Mouse (Mus musculus): ENCODE measurements around the gene Phactr1.

Phactr1 gene

DNA sequence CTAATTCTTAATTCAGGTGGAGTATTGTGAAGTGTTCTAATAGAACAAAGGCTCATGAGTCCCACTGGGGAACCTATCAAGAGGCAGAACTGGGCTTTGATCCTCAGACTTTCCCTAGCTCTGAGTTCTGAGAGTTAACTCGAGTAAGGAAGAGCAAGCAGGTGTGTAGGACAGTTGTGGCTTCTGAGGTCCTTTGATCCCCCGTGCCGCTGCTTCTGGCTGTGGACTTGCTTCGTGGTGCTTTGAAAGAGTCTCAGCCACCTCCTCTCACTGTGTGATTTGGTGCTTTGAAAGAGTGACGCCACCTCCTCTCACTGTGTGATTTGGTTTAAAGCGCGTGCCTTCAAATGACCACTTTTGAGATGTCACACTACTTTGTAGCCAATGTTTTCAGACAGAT lies 305.4 kb downstream of the Phactr1 start:
- no peak for DNase-seq

DNA sequence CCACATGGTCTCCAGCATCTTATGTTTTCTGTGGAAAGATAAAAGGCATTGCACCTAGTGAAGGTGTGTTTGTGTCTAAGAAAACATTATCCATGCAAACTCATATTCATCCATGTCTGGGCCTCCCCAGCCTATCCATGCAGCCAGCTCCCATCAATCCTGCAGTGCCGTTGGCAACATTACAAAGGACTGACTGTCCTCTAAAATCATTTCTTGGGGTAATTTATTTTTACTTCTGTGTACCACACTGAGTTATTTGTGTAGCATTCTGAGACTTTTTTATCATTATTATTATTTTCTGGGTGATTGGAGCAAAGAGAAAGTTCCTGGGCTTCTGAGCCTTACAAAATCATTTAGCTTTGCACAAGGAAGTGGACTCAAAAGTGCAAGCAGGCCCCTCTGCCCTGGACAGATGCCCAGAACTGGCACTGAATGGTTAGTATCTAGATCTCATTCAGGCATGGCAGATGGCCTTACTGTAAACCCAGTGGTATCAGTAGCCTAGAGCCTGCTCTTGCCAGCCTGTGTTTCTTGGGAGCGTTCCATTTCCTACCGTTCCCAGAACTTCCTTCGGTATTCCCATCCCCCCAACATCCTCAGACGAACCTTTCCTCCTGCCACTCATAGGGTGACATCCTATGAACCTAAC lies 307.6 kb downstream of the Phactr1 start:
- DNase-seq: peak; percentile 83

GRCm38 (mm10) chr13:42989481-42989880 lies 309.1 kb downstream of the Phactr1 start:
- DNase-seq: no peak

DNA sequence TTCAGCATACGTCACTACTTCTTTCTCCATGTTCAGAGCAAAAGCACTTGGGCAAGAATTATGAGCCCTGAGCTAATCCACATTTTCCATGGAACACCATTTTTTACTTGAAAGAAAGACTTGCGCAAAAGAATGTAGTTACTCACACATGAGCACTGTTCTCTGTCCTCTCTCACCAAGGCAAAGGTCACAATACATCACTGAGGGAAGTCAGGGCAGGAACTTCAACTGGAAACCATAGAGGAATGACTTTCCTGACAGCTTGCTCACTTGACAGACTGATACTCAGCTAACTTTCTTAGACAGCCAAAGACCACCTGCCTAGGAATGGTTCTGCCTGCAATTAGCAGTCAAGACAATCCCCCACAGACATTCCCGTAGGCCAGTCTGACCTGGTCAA lies 309.6 kb downstream of the Phactr1 start:
- DNase-seq: no peak

DNA sequence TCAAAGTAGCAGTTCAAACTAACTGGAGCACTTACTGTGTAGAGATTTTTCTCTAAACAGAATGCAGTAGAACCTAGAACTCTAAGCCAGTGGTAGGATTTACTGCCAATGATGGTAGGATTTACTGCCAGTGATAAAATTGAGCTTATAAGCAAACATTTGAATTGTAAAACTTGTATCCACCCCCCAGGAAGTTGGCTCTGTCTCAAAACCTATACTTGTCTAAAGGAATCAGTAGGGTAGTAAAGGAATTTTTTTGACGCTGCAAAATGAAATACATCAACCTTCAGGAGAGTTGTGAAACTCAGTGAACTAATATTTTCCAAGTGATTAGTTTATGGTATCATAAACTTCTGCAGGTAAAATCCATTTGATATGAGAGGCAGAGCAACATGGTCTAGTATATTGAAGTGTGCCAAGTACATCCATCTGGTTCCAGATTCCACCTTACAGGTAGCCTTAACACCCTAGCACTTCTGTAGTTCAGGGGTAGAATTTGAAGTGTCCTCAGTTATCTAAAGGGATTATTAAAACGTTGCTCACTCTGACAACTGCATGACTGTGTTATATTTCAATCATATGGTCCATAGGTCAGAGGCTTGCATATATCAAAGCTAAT lies 310.2 kb downstream of the Phactr1 start:
- DNase-seq: no peak

GRCm38 (mm10) chr13:42991164-42991563 lies 310.7 kb downstream of the Phactr1 start:
- DNase-seq: no peak

DNA sequence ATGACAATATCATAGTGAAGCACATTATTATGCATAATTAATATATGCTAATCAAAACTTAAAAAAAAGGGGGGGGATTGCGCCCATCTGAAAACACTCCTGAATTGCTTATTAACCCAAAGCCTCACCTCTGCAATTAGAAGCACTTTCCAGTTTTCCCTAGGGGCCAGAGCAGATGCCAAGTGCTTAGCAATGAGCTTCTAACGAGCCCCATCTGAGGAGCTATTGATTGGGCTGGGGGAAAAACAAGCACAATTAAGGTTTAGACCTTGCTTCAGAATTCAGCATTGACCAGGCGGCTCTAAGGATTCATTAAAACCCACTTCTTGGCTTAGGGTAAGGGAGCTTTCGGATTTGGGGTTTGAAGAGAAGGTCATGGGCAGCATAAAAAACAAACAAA lies 311.9 kb downstream of the Phactr1 start:
- no peak for DNase-seq

GRCm38 (mm10) chr13:42994276-42994675 lies 313.9 kb downstream of the Phactr1 start:
- DNase-seq: no peak

- DNase-seq: no peak
Observed at GRCm38 (mm10) chr13:42996188-42996587, 315.8 kb downstream of the Phactr1 start.

DNA sequence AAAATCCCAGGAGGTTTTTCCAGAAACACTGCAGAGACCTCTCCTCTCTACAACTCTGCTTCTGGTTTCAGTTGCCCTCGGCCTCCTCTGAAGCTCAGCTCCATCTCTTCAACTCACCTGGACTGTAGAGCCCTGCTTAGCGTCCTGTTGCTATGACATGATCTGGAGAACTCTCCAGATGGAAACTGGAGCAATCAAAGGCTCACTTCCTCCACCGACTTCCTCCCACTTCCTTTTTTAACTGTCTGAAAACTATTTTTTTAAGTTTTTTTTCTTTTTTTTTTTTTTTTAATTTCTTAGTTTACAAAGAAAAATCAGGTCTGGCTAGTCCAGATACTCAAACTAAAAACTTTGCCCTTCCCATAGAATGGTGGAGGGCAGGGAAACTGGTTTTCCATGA lies 318.9 kb downstream of the Phactr1 start:
- no peak for DNase-seq

DNA sequence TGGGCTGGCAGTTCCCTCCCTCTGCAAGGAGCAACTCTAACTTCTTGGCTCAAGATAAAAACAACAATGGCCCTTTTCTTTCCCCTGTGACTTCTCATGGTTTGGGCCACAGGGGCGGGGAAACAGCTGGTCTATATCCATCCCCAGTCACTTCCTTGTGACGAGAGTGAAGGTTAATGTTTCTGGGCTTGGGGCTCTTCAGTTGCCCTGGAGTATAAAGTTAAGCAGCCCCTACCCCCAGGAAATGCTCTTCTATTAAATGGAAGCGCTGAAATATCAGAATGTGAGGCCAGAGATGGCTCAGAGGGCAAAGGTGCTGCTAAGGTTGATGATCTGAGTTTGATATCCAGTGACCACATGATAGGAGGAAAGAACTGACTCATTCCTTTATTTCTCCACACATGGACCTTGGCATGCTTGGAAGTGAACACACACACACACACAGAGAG lies 324.7 kb downstream of the Phactr1 start:
- DNase-seq: no peak

DNA sequence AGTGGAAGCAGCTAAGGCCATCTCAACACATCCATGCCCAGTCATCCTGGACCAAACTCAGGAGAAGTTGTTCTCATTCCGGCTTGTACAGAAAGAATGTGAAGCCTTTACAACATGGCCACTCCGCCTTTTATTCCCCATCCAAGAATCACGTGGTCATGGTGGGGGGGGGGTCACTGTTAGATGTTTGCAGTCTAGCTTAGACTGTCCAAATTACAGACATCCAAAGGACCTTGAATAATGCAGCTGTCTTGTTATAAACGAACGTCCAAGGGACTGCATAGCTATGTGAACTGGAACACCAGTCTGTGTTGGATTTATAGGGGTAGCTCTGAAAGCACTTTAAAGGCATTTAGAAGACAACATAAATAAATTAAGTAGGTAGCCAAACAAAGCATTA lies 328.0 kb downstream of the Phactr1 start:
- no peak for DNase-seq

- DNase-seq: no peak
Observed at GRCm38 (mm10) chr13:43009596-43009995, 329.2 kb downstream of the Phactr1 start.

- DNase-seq: no peak
Observed at GRCm38 (mm10) chr13:43011516-43011915, 331.1 kb downstream of the Phactr1 start.

DNA sequence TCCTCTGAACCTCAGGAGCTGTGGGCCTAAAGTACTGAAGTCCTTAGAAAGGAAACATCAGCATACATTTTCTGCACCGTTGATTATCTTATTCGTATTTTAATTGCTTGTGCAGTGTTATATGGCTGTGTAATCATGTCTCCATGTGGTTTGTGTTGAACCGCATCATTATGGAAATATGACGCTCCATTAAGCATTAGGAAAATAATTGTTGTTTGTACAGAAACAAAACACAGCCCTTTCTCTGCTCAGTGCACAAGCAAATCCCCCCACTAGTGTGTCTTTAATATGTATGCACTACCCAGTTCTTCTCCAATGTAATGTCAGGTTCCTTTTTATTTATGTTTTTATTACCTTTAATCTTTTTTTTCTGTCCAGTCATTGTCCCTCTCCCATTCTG lies 333.6 kb downstream of the Phactr1 start:
- no peak for DNase-seq

GRCm38 (mm10) chr13:43015768-43016167 lies 335.3 kb downstream of the Phactr1 start:
- DNase-seq: no peak

GRCm38 (mm10) chr13:43018863-43019262 lies 338.4 kb downstream of the Phactr1 start:
- DNase-seq: no peak

GRCm38 (mm10) chr13:43021031-43021430 lies 340.6 kb downstream of the Phactr1 start:
- no peak for DNase-seq

DNA sequence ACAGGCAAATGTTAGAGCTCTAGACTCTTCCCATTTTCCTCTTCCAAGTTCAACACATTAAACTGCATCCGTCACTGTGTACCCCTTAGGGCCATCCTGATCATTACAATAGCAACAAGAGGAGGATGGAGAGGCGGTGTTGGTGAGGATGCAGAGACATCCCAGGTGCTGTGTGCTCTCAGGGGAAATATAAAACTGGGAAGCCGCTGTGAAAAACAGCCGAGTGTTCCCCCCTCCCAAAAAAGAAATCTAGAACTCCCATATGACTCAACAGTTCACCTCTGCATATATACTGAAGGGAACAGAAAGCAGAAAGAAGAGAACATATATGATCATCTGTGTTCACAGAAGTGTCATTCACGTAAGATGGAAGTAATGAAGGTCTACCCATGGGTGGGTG lies 342.6 kb downstream of the Phactr1 start:
- DNase-seq: no peak

DNA sequence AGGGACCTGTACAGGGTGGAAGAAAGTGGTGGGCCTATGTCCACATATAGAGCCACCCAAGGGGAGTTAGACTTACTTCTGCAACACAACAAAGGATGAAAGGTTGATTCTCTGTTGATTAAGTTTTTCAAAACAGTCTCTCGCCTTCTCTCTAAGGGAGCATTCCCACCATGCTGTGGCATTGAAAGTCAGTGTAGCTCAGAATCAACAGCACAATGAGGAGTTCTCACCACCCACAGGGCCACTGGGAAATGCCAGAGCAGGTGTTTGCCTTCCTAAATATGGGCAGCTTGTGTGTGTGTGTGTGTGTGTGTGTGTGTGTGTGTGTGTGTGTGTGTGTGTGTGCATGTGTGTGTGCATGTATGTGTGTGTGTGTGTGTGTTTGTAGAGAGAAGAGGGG lies 347.1 kb downstream of the Phactr1 start:
- DNase-seq: no peak

DNA sequence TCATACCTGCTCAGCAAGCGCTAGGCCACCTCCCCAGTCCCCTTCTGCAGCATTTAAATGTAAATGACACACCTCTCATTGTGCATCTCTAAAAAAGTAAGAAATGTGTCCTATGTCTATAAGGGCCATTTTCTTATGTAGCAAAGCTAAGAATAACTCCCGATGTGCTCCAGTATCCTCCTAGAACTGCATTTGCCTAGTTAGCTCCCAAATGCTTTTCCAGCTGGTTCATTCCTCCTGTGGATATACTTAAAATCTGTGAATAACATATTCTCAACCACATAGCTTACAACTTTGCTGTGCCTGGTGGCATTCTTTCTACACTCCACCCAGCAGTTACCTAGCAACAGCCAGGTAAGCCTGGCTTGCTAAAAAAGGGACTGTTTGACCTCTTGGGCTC lies 349.8 kb downstream of the Phactr1 start:
- DNase-seq: no peak

DNA sequence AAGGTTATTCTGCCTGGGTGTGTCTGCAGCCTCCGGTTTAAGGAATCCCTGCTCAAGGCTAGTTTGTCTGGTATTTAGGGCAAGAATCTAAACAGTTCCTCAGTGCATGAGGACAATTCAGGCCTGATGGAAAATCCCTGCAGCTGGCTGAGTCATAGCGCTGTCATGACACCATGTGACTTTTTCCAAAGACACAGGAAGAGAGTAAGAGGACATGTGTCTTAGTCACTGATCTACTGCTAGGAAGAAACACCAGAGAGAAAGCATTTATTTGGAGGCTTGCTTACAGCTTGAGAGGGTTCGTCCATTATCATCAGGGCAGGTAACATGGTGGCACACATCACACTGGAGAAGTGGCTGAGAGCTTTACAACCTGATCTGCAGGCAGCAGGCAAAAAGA lies 352.0 kb downstream of the Phactr1 start:
- DNase-seq: no peak

DNA sequence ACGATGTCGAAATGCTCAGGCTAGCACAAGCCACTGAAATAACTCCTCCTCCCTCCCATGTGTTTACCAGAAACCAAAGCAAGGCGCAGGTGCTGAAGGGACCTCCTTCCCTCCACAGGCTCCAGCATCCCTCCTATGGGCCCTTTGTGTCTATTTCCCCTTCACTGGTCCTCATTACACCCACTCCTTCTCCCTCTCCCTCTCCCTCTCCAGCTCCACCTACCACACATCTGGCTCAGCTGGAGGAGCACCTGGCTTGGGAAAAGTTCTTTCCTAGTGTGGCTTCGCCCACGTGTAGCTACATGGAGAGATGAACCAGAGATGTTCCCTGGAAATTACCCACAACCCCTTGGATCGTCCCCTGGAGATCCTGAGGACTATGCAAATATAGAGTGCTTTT lies 356.1 kb downstream of the Phactr1 start:
- DNase-seq: no peak

DNA sequence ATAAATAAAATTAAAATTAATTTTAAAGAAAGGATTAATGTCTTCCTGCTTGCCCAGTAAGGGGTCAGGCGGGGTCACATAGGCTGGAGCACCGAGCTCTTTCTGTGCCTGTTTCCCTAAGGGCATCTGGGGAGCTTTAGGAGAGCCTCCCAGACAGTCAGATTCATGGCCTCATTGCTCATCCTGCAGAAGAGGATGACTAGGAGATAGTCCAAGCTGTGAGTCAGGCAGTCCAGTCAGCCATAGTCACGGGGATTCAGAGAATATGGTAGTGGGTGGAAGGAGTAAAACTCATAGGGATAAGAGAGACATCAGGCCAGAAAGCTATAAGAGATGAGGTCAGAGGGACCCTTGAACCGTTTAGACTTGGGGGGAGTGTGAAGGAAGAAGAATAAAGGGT lies 362.3 kb downstream of the Phactr1 start:
- DNase-seq: no peak

GRCm38 (mm10) chr13:43048553-43048952 lies 368.1 kb downstream of the Phactr1 start:
- DNase-seq: no peak

Data from cerebellum, adult 11 months (tissue).